Mouse (Mus musculus): Measurements from ENCODE around the gene Zfp362. TPM values are rescaled to one million over a fixed set of nuclear protein-coding genes. Genes with fewer than 3 reads are reported as not detected.
A peak's percentile ranks its signal among the peaks of the same experiment; 100 is the strongest.

Gene Zfp362
- polyA plus RNA-seq, 1 experiment from 2014 or later, result 23.8 TPM

GRCm38 (mm10) chr4:128732794-128733193 lies 73.1 kb downstream of the Zfp362 start:
- ATAC-seq, result no peak
- peak; percentile 64 for DNase-seq (ENCODE audit: low spot score)
- H3K27ac ChIP-seq (ENCODE audit: low read length), result peak overlapping the region; percentile 92; the same call in 1 of the 2 replicates

DNA sequence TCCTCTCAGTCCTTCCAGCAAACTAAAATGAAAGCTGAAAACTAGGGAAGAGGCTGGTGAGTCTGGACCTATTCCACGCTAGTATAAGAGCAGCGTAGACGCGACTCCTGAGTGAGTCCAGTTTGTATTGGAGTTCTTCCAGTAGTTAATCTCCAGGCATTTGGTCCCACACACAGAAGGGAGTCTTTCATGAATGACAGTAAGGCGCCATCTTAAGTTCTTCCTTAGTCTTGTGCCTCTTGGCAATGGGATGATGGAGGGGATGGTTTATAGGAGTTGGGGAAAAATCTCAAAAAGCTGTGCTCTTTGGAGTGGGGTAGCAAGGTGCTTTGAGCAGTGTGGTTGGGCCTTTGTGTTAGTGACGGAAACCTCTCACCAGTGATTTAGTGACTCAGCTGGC lies 75.6 kb downstream of the Zfp362 start:
- TF ChIP-seq EP300 (IDR thresholded peaks at IDR 0.05) (no peak), CTCF (IDR thresholded peaks at IDR 0.05) (no peak)
- H3K9me3 ChIP-seq (ENCODE audit: low read length), result no peaks in the 10 kb centered on the region
- peaks cover 7% of the 10 kb centered on the region; the same call in 1 of the 2 replicates for H3K36me3 ChIP-seq (ENCODE audit: insufficient read depth, low read length)
- peak overlapping the region; percentile 98 for H3K27ac ChIP-seq (ENCODE audit: low read length)
- peak overlapping the region; percentile 96 for H3K9ac ChIP-seq (replicated peaks; ENCODE audit: low read depth)
- H3K4me1 ChIP-seq (ENCODE audit: insufficient read depth, low read depth, low read length), result peaks cover 53% of the 10 kb centered on the region
- H3K4me3 ChIP-seq (ENCODE audit: low read depth, low read length), result peak overlapping the region; percentile 8; the same call in 1 of the 2 replicates
- peak overlapping the region; percentile 62 for H3K4me2 ChIP-seq (replicated peaks; ENCODE audit: low read depth, low read length)
- H3K27me3 ChIP-seq (replicated peaks; ENCODE audit: insufficient read depth, low read length), result no peaks in the 10 kb centered on the region
- ATAC-seq (no peak), DNase-seq (ENCODE audit: low spot score) (no peak)
- 46% methylated on average over 6 of the region's 6 CpGs for WGBS

More at GRCm38 (mm10) chr4:128732794-128733193, 73.1 kb downstream of the Zfp362 start:
- TF ChIP-seq CTCF (IDR thresholded peaks at IDR 0.05) (no peak), EP300 (IDR thresholded peaks at IDR 0.05) (no peak)
- Histone ChIP-seq H3K27me3 (replicated peaks; ENCODE audit: insufficient read depth, low read length) (no peaks in the 10 kb centered on the region), H3K4me1 (ENCODE audit: insufficient read depth, low read depth, low read length) (peaks cover 65% of the 10 kb centered on the region), H3K9me3 (ENCODE audit: low read length) (no peaks in the 10 kb centered on the region), H3K36me3 (ENCODE audit: insufficient read depth, low read length) (peaks cover 7% of the 10 kb centered on the region; the same call in 1 of the 2 replicates), H3K4me2 (replicated peaks; ENCODE audit: low read depth, low read length) (no peak overlapping the region), H3K9ac (replicated peaks; ENCODE audit: low read depth) (no peak overlapping the region), H3K4me3 (ENCODE audit: low read depth, low read length) (no peak overlapping the region)
- 17% methylated on average over 5 of the region's 5 CpGs for WGBS

DNA sequence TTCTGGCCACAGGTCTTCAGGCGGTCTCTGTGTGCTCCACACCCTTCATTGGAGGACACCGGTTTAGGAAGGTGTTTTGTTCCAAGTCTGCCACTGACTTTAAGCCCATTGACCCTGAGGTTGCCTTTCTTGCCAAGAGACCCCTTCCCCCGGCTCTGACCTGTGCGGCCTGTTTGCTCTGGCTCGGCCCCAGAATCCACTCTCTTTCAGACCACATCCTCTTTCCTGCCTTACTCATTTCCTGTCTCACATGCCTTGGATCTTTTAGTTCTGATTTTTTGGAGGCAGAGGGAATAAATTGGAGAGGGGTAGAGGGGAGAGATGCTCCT lies 76.2 kb downstream of the Zfp362 start:
- H3K27ac ChIP-seq (ENCODE audit: low read length), result peak overlapping the region; percentile 98
- ATAC-seq (no peak), DNase-seq (ENCODE audit: low spot score) (peak; percentile 65)
- peak overlapping the region; percentile 96 for H3K4me3 ChIP-seq (ENCODE audit: low read depth, low read length)
- H3K4me2 ChIP-seq (replicated peaks; ENCODE audit: low read depth, low read length), result peak overlapping the region; percentile 62
- WGBS, result 2% methylated on average over 5 of the region's 5 CpGs
- no peaks in the 10 kb centered on the region for H3K9me3 ChIP-seq (ENCODE audit: low read length)
- H3K36me3 ChIP-seq (ENCODE audit: insufficient read depth, low read length), result peaks cover 7% of the 10 kb centered on the region; the same call in 1 of the 2 replicates
- no peaks in the 10 kb centered on the region for H3K27me3 ChIP-seq (replicated peaks; ENCODE audit: insufficient read depth, low read length)
- H3K9ac ChIP-seq (replicated peaks; ENCODE audit: low read depth), result peak overlapping the region; percentile 96
- peaks cover 48% of the 10 kb centered on the region for H3K4me1 ChIP-seq (ENCODE audit: insufficient read depth, low read depth, low read length)
- TF ChIP-seq EP300 (IDR thresholded peaks at IDR 0.05) (no peak; the same call in 1 of the 2 replicates), CTCF (IDR thresholded peaks at IDR 0.05) (no peak)

- DNase-seq (ENCODE audit: low spot score) (no peak), ATAC-seq (no peak)
- Histone ChIP-seq H3K36me3 (ENCODE audit: insufficient read depth, low read length) (peaks cover 7% of the 10 kb centered on the region; the same call in 1 of the 2 replicates), H3K27me3 (replicated peaks; ENCODE audit: insufficient read depth, low read length) (no peaks in the 10 kb centered on the region), H3K27ac (ENCODE audit: low read length) (peak overlapping the region; percentile 98), H3K9ac (replicated peaks; ENCODE audit: low read depth) (peak overlapping the region; percentile 96), H3K9me3 (ENCODE audit: low read length) (no peaks in the 10 kb centered on the region), H3K4me1 (ENCODE audit: insufficient read depth, low read depth, low read length) (peaks cover 43% of the 10 kb centered on the region), H3K4me2 (replicated peaks; ENCODE audit: low read depth, low read length) (peak overlapping the region; percentile 62), H3K4me3 (ENCODE audit: low read depth, low read length) (peak overlapping the region; percentile 96)
- no peak for TF ChIP-seq CTCF (IDR thresholded peaks at IDR 0.05)
- TF ChIP-seq EP300 (IDR thresholded peaks at IDR 0.05), result no peak; the same call in 1 of the 2 replicates
- WGBS, result 5% methylated on average over 14 of the region's 15 CpGs
Measured at GRCm38 (mm10) chr4:128729033-128729708, 76.7 kb downstream of the Zfp362 start.

- no peaks in the 10 kb centered on the region for H3K27me3 ChIP-seq (replicated peaks; ENCODE audit: insufficient read depth, low read length)
- H3K9me3 ChIP-seq (ENCODE audit: low read length), result no peaks in the 10 kb centered on the region
- peak overlapping the region; percentile 96 for H3K4me3 ChIP-seq (ENCODE audit: low read depth, low read length)
- TF ChIP-seq CTCF (IDR thresholded peaks at IDR 0.05), result no peak
- TF ChIP-seq EP300 (IDR thresholded peaks at IDR 0.05), result no peak
- H3K9ac ChIP-seq (replicated peaks; ENCODE audit: low read depth), result peak overlapping the region; percentile 96
- peaks cover 36% of the 10 kb centered on the region for H3K4me1 ChIP-seq (ENCODE audit: insufficient read depth, low read depth, low read length)
- peak; percentile 55 for DNase-seq (ENCODE audit: low spot score)
- peak overlapping the region; percentile 98 for H3K27ac ChIP-seq (ENCODE audit: low read length)
- ATAC-seq, result no peak
- peak overlapping the region; percentile 62 for H3K4me2 ChIP-seq (replicated peaks; ENCODE audit: low read depth, low read length)
- H3K36me3 ChIP-seq (ENCODE audit: insufficient read depth, low read length), result peaks cover 7% of the 10 kb centered on the region; the same call in 1 of the 2 replicates
- WGBS, result 2% methylated on average over 5 of the region's 5 CpGs
Measured at GRCm38 (mm10) chr4:128728431-128728851, 77.4 kb downstream of the Zfp362 start.

DNA sequence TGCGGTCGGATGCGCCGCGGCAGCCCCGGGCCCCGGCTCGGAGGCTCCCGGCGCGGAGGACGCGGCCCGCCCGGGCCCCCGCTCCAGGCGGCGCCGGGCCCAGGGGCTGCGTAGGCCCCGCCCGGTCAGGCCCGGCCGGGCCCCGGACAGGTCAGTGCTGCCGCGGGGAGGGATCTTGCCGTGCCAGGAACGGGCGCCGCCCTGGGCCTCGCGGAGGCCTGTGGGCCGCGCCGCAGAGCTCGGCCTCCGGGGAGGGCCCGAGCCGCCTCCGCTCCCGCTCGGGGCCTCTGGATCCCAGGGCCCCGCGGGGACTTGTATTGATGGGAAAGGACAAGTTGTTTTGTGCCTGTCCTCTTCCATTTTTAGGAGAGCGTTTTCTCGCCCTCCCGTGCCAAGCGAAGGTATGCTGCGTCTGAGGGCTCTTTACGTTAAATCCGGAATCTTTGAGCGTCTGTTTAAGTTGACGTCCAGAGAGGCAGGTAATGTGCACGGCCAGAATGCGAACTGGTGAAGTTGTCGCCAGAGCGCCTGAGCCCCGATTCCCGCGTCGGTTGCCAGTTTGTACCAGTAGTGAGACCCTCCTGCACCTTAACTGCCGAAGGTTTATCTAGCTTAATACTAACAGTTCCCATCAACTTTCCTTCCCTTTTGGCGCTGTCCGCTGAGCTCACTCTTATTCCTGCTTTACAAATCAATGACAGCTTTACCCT lies 78.0 kb downstream of the Zfp362 start:
- DNase-seq (ENCODE audit: low spot score), result peak; percentile 79

More for the DNA sequence above, 78.0 kb downstream of the Zfp362 start:
- Histone ChIP-seq H3K9me3 (ENCODE audit: low read length) (no peaks in the 10 kb centered on the region), H3K4me3 (ENCODE audit: low read depth, low read length) (peak overlapping the region; percentile 96), H3K27ac (ENCODE audit: low read length) (peak overlapping the region; percentile 98), H3K9ac (replicated peaks; ENCODE audit: low read depth) (peak overlapping the region; percentile 96), H3K4me2 (replicated peaks; ENCODE audit: low read depth, low read length) (peak overlapping the region; percentile 62), H3K4me1 (ENCODE audit: insufficient read depth, low read depth, low read length) (peaks cover 30% of the 10 kb centered on the region), H3K36me3 (ENCODE audit: insufficient read depth, low read length) (peaks cover 7% of the 10 kb centered on the region; the same call in 1 of the 2 replicates), H3K27me3 (replicated peaks; ENCODE audit: insufficient read depth, low read length) (no peaks in the 10 kb centered on the region)
- ATAC-seq, result peak; percentile 91
- under 1% methylated on average over 47 of the region's 65 CpGs for WGBS
- TF ChIP-seq CTCF (IDR thresholded peaks at IDR 0.05), result no peak
- TF ChIP-seq EP300 (IDR thresholded peaks at IDR 0.05), result no peak
